Mouse (Mus musculus) olfactory bulb, adult 2 months (tissue): ENCODE results near the gene Stk32c.

Experiments used
- CTCF ChIP-seq: fragments of 200-500 bp; IDR thresholded peaks from 2 replicates; pipeline ENCODE4 v1.5.1; 2012; ENCODE audit warnings: low read depth, mild to moderate bottlenecking, low read length, moderate library complexity; ENCODE audit not compliant: insufficient read depth
- POLR2A ChIP-seq: fragments of 200-500 bp; IDR thresholded peaks from 2 replicates; pipeline ENCODE4 v1.6.1; 2012; ENCODE audit warnings: mild to moderate bottlenecking, low read depth, low read length, moderate library complexity; ENCODE audit not compliant: insufficient read depth

GRCm38 (mm10) chr7:139143785-139144184 lies 69.3 kb downstream of the Stk32c start:
- TF ChIP-seq POLR2A (no peak), CTCF (no peak)
